Mouse (Mus musculus) mouse trophoblast stem cell (cell line): ENCODE data around the gene Zfp672.

Source experiments
- in situ Hi-C, 2 experiments: fragments of 300-500 bp; cut with MseI, MboI; formaldehyde crosslinking; loops; 2 replicates in 1 of 2; 3 replicates in 1 of 2; pipeline ENCODE4 v1.15.1; 2025

Zfp672 gene

GRCm38 (mm10) chr11:58324614-58325229, 5.4 kb downstream of the Zfp672 start:
- in situ Hi-C loops = no loop called here

- in situ Hi-C loops = no loop called here
Measured at GRCm38 (mm10) chr11:58323570-58324340, 6.4 kb downstream of the Zfp672 start.

- in situ Hi-C loops = no loop called here
Measured at GRCm38 (mm10) chr11:58322824-58323569, 7.1 kb downstream of the Zfp672 start.

GRCm38 (mm10) chr11:58316768-58317390, 13.3 kb downstream of the Zfp672 start:
- in situ Hi-C loops = no loop called here

GRCm38 (mm10) chr11:58316344-58316743, 13.8 kb downstream of the Zfp672 start:
- in situ Hi-C loops = no loop called here

- in situ Hi-C loops = no loop called here
Measured at GRCm38 (mm10) chr11:58315536-58316168, 14.5 kb downstream of the Zfp672 start.

GRCm38 (mm10) chr11:58314069-58314468, 16.1 kb downstream of the Zfp672 start:
- in situ Hi-C loops = no loop called here

GRCm38 (mm10) chr11:58308661-58309060, 21.5 kb downstream of the Zfp672 start:
- in situ Hi-C loops = loop anchor here in 1 of 2 experiments (10.0 kb wide), 1 partner anchor 134 kb away; the partner anchor contains the start of gene Mrpl22

GRCm38 (mm10) chr11:58307411-58308080, 22.6 kb downstream of the Zfp672 start:
- in situ Hi-C loops = loop anchor here in 1 of 2 experiments (10.0 kb wide), 1 partner anchor 133 kb away; the partner anchor contains the start of gene Mrpl22

- in situ Hi-C loops = loop anchor here in 1 of 2 experiments (10.0 kb wide), 1 partner anchor 132 kb away; the partner anchor contains the start of gene Mrpl22
Measured at GRCm38 (mm10) chr11:58306860-58307308, 23.3 kb downstream of the Zfp672 start, which contains the start of gene Zfp692. Gene Zfp692 (plus strand): TSS chr11:58307069.

GRCm38 (mm10) chr11:58305299-58305698, 24.8 kb downstream of the Zfp672 start:
- in situ Hi-C loops = loop anchor here in 1 of 2 experiments (10.0 kb wide), 1 partner anchor 130 kb away; the partner anchor contains the start of gene Mrpl22

GRCm38 (mm10) chr11:58303594-58303993, 26.5 kb downstream of the Zfp672 start:
- in situ Hi-C loops = loop anchor here in 1 of 2 experiments (10.0 kb wide), 1 partner anchor 129 kb away; the partner anchor contains the start of gene Mrpl22

GRCm38 (mm10) chr11:58302774-58303445, 27.2 kb downstream of the Zfp672 start:
- in situ Hi-C loops = loop anchor here in 1 of 2 experiments (10.0 kb wide), 1 partner anchor 128 kb away; the partner anchor contains the start of gene Mrpl22

- in situ Hi-C loops = loop anchor here in 1 of 2 experiments (10.0 kb wide), 1 partner anchor 127 kb away; the partner anchor contains the start of gene Mrpl22
Measured at GRCm38 (mm10) chr11:58301837-58302754, 28.0 kb downstream of the Zfp672 start.

- in situ Hi-C loops = loop anchor here in 1 of 2 experiments (10.0 kb wide), 1 partner anchor 126 kb away; the partner anchor contains the start of gene Mrpl22
Measured at GRCm38 (mm10) chr11:58301057-58301456, 29.1 kb downstream of the Zfp672 start.

GRCm38 (mm10) chr11:58297396-58297795, 32.7 kb downstream of the Zfp672 start:
- in situ Hi-C loops = no loop called here

- in situ Hi-C loops = loop anchor here in 1 of 2 experiments (5.0 kb wide), 1 partner anchor 35 kb away; no protein-coding TSS in a partner anchor
Measured at GRCm38 (mm10) chr11:58292791-58293190, 37.3 kb downstream of the Zfp672 start.

GRCm38 (mm10) chr11:58290812-58291211, 39.3 kb downstream of the Zfp672 start:
- in situ Hi-C loops = loop anchor here in 1 of 2 experiments (5.0 kb wide), 1 partner anchor 34 kb away; no protein-coding TSS in a partner anchor
